Mouse (Mus musculus) embryonic facial prominence, embryonic 10.5 days (tissue): ENCODE data around the gene Hoxc6. TPM values are rescaled to one million over a fixed set of nuclear protein-coding genes. Genes with fewer than 3 reads are reported as not detected.

ENCODE experiments used
- DNase-seq: peaks from one replicate; pipeline ENCODE4 v3.0.0-alpha.2; 2017; ENCODE audit warnings: low spot score
- H3K27ac ChIP-seq: fragments of 300-500 bp; sonication (generic); replicated peaks from 2 replicates; pipeline ENCODE4 v1.5.1; 2016; ENCODE audit warnings: mild to moderate bottlenecking
- H3K27me3 ChIP-seq: fragments of 300-500 bp; sonication (generic); replicated peaks from 2 replicates; pipeline ENCODE4 v1.6.1; 2016; ENCODE audit warnings: low read depth, mild to moderate bottlenecking; ENCODE audit not compliant: poor library complexity, severe bottlenecking
- H3K36me3 ChIP-seq: fragments of 300-500 bp; sonication (generic); replicated peaks from 2 replicates; pipeline ENCODE4 v1.6.1; 2016; ENCODE audit warnings: mild to moderate bottlenecking, moderate library complexity
- H3K4me1 ChIP-seq: fragments of 300-500 bp; sonication (generic); 2 replicates; pipeline ENCODE4 v1.6.1; 2016
- H3K4me3 ChIP-seq: fragments of 300-500 bp; sonication (generic); 2 replicates; pipeline ENCODE4 v1.5.1; 2016; ENCODE audit warnings: mild to moderate bottlenecking, moderate library complexity
- H3K9me3 ChIP-seq: fragments of 300-500 bp; sonication (generic); 2 replicates; pipeline ENCODE4 v1.6.1; 2016; ENCODE audit warnings: mild to moderate bottlenecking
- WGBS: fragments of 180-500 bp; shearing (Covaris S2); methylation state at CpG from one replicate; pipeline ENCODE4 v1.1.7; 2016; 5-methylcytosine and 5-hydroxymethylcytosine counted together
- polyA plus RNA-seq: library from polyadenylated mRNA; unstranded; fragments of >200 nt; fragmentation: Nextera tagmentation; extraction: Ambion mirVana; gene quantifications from 2 replicates; pipeline ENCODE4 v1.2.1, GENCODE M21; 2016

Gene Hoxc6
- polyA plus RNA-seq, 1 experiment from 2014 or later, result not detected

DNA sequence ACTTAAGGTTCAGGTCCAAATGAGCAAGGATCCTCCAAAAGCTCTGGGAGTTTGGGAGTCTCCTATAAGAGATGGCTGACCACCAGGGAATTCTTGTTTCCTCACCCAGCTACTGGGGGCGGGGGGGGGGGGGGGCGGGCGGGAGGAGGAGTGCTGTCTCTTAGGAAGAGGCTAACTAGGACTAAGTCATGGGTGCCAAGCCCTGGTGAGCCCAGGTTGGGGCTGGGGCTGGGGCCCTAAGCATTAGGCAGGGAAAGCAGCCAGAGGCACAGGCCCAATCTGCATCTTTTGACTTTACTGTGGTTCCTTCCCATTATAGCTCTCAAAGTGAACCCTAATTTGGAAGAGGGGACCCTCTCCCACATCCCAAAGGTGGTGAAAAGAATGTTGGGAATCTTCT is 34.1 kb downstream of the Hoxc6 start:
- WGBS, result 0% methylated on average over 3 of the region's 3 CpGs
- Histone ChIP-seq H3K36me3 (no peaks in the 10 kb centered on the region), H3K27ac (no peak overlapping the region), H3K9me3 (no peaks in the 10 kb centered on the region), H3K27me3 (peaks cover 100% of the 10 kb centered on the region), H3K4me1 (peaks cover 5% of the 10 kb centered on the region; the same call in 1 of the 2 replicates), H3K4me3 (no peak overlapping the region)
- DNase-seq, result peak; percentile 18

GRCm38 (mm10) chr15:103032646-103033575 is 34.9 kb downstream of the Hoxc6 start:
- DNase-seq, result peak; percentile 39
- Histone ChIP-seq H3K27me3 (peaks cover 100% of the 10 kb centered on the region), H3K36me3 (no peaks in the 10 kb centered on the region), H3K4me1 (peaks cover 5% of the 10 kb centered on the region; the same call in 1 of the 2 replicates), H3K27ac (no peak overlapping the region), H3K9me3 (no peaks in the 10 kb centered on the region), H3K4me3 (no peak overlapping the region)
- WGBS, result 1% methylated on average over 26 of the region's 26 CpGs

- no peaks in the 10 kb centered on the region for H3K9me3 ChIP-seq
- H3K4me1 ChIP-seq, result peaks cover 5% of the 10 kb centered on the region; the same call in 1 of the 2 replicates
- no peaks in the 10 kb centered on the region for H3K36me3 ChIP-seq
- no peak overlapping the region for H3K27ac ChIP-seq
- peak overlapping the region; percentile 25 for H3K4me3 ChIP-seq
- WGBS, result 1% methylated on average over 24 of the region's 24 CpGs
- H3K27me3 ChIP-seq, result peaks cover 100% of the 10 kb centered on the region
- DNase-seq, result peak; percentile 46
These were observed 36.2 kb downstream of the Hoxc6 start for GRCm38 (mm10) chr15:103034043-103034806.

DNA sequence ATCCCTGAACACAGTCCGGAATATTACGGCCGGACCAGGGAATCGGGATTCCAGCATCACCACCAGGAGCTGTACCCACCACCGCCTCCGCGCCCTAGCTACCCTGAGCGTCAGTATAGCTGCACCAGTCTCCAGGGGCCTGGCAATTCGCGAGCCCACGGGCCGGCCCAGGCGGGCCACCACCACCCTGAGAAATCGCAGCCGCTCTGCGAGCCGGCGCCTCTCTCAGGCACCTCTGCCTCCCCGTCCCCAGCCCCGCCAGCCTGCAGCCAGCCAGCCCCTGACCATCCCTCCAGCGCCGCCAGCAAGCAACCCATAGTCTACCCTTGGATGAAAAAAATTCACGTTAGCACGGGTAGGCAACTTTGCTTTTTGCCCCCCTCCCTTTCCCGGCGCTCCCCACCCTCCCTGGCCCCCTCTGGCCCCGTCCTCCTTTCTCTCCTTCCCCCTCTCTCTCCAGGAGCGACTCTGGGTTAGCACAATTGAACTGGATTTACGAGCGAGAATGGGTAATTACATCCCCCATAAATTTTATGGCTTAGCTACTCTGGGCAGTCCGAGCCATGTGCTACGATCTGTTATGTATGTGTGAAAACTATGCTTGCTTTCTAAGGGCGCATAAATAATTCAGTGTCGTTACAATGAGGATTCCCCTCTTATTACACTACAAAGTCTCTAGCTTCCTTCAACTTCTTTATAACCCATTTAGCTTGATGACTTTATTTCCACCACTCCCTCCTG is 36.9 kb downstream of the Hoxc6 start:
- WGBS, result under 1% methylated on average over 34 of the region's 34 CpGs
- Histone ChIP-seq H3K4me1 (peaks cover 5% of the 10 kb centered on the region; the same call in 1 of the 2 replicates), H3K27me3 (peaks cover 100% of the 10 kb centered on the region), H3K27ac (no peak overlapping the region), H3K9me3 (no peaks in the 10 kb centered on the region), H3K36me3 (no peaks in the 10 kb centered on the region), H3K4me3 (peak overlapping the region; percentile 25; the same call in 1 of the 2 replicates)
- peak; percentile 60 for DNase-seq

GRCm38 (mm10) chr15:103035548-103035881 is 37.5 kb downstream of the Hoxc6 start:
- peak; percentile 42 for DNase-seq

DNA sequence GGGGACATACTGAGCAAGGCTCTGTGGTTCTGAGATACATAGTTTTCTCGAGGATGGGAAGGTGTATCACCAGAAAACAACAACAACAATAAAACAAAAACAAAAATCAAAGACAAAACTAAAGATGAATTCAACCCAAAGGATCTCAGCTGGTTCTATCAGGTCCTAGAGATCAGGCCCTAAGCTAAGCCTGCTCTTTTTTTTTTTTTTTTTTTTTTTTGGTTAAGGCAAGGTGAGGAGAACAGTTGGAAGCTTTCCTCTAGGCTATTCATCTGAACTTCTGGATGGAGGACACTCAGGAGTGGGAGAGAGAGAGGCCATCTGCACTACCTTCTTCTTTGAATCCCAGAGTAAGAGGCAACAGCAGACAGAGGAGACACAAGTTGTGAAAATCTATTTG is 39.5 kb downstream of the Hoxc6 start:
- H3K36me3 ChIP-seq, result no peaks in the 10 kb centered on the region
- H3K9me3 ChIP-seq, result no peaks in the 10 kb centered on the region
- DNase-seq, result no peak
- WGBS, result 18% methylated on average over 1 of the region's 1 CpGs
- no peak overlapping the region for H3K27ac ChIP-seq
- peaks cover 5% of the 10 kb centered on the region; the same call in 1 of the 2 replicates for H3K4me1 ChIP-seq
- H3K4me3 ChIP-seq, result no peak overlapping the region
- H3K27me3 ChIP-seq, result peaks cover 100% of the 10 kb centered on the region

More at GRCm38 (mm10) chr15:103035548-103035881, 37.5 kb downstream of the Hoxc6 start:
- Histone ChIP-seq H3K36me3 (no peaks in the 10 kb centered on the region), H3K4me3 (no peak overlapping the region), H3K27ac (no peak overlapping the region), H3K27me3 (peaks cover 100% of the 10 kb centered on the region), H3K9me3 (no peaks in the 10 kb centered on the region), H3K4me1 (peaks cover 5% of the 10 kb centered on the region; the same call in 1 of the 2 replicates)
- WGBS, result 0% methylated on average over 14 of the region's 14 CpGs

GRCm38 (mm10) chr15:103038701-103039480 is 40.8 kb downstream of the Hoxc6 start:
- Histone ChIP-seq H3K36me3 (no peaks in the 10 kb centered on the region), H3K27ac (no peak overlapping the region), H3K4me3 (no peak overlapping the region), H3K9me3 (no peaks in the 10 kb centered on the region), H3K4me1 (peaks cover 5% of the 10 kb centered on the region; the same call in 1 of the 2 replicates), H3K27me3 (peaks cover 100% of the 10 kb centered on the region)
- 7% methylated on average over 10 of the region's 10 CpGs for WGBS
- peak; percentile 29 for DNase-seq

GRCm38 (mm10) chr15:103039609-103040008 is 41.6 kb downstream of the Hoxc6 start:
- H3K4me3 ChIP-seq, result no peak overlapping the region
- no peak for DNase-seq

DNA sequence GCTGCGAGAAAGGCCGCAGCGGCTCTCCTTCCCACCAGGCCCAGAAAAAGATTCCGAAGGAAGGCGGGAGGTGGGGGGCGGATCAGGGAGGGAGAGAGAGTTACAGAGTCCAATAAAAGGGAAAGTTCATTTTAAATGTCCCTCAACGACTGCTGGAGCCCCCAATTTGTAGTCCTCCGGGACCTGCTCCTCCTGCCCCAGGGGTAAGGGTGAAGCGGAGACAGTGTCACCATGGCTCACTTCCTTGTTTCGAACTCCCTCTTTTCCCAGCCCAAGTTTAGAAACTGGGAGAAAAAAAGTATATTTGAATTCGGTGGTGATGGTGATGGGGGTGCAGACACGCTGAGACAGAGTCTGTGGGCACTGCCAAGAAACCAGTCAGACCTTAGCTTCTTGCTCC is 42.5 kb downstream of the Hoxc6 start:
- peak; percentile 30 for DNase-seq

More at GRCm38 (mm10) chr15:103039609-103040008, 41.6 kb downstream of the Hoxc6 start:
- Histone ChIP-seq H3K4me1 (no peaks in the 10 kb centered on the region; the same call in 1 of the 2 replicates), H3K27ac (no peak overlapping the region), H3K9me3 (no peaks in the 10 kb centered on the region), H3K27me3 (peaks cover 100% of the 10 kb centered on the region), H3K36me3 (no peaks in the 10 kb centered on the region)
- 9% methylated on average over 3 of the region's 3 CpGs for WGBS

DNA sequence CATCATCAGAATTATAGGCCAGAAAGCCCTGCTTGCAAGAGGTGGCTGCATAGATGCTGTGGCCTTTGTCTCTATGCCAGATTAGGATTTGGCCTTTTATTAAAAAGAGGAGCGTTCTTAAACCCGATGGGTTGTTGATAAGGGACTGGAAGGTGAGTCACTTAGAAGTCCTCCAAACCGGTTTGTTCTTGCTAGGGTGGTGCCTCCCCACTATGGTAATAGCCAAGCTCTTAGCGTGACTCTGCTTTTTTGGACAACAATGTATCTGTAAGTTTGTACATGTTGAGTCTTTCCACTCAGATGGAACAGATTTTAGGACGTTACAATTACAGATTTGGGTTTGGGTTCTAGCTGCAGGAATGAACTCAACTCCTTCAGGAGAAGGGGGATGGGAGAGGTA is 43.6 kb downstream of the Hoxc6 start:
- Histone ChIP-seq H3K4me1 (no peaks in the 10 kb centered on the region), H3K9me3 (no peaks in the 10 kb centered on the region), H3K27me3 (peaks cover 100% of the 10 kb centered on the region), H3K27ac (no peak overlapping the region), H3K36me3 (no peaks in the 10 kb centered on the region), H3K4me3 (no peak overlapping the region)
- WGBS, result 10% methylated on average over 5 of the region's 5 CpGs
- peak; percentile 8 for DNase-seq

More for the DNA sequence above, 42.5 kb downstream of the Hoxc6 start:
- Histone ChIP-seq H3K4me3 (no peak overlapping the region), H3K36me3 (no peaks in the 10 kb centered on the region), H3K27me3 (peaks cover 100% of the 10 kb centered on the region), H3K9me3 (no peaks in the 10 kb centered on the region), H3K4me1 (no peaks in the 10 kb centered on the region), H3K27ac (no peak overlapping the region)
- WGBS, result 2% methylated on average over 12 of the region's 12 CpGs

DNA sequence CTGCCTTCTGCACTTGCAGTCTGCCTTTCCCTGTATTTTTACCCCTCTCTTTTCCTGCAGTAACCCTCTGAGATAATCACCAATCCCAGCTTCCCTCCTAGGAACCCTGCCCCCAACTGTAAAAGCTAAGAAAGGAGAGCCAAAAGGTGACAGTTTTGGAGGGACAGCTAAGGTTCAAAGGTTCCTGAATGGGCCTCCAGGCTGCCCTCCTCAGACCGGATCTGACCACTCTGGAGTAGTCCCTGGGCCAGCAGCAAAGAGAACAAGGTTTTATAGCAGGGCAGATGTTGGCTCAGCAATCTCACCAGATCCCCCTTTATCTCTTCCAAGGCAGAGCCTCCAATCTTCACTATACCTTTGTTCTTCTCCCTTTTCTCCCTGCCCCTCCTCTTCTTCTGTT is 44.2 kb downstream of the Hoxc6 start:
- WGBS, result 0% methylated on average over 1 of the region's 1 CpGs
- Histone ChIP-seq H3K27me3 (peaks cover 100% of the 10 kb centered on the region), H3K27ac (no peak overlapping the region), H3K36me3 (no peaks in the 10 kb centered on the region), H3K9me3 (no peaks in the 10 kb centered on the region), H3K4me3 (no peak overlapping the region), H3K4me1 (no peaks in the 10 kb centered on the region)
- DNase-seq, result peak; percentile 6
